Mouse (Mus musculus) hindbrain, embryonic 16.5 days (tissue): Measurements from ENCODE around the gene Sptlc2. TPM values are rescaled to one million over a fixed set of nuclear protein-coding genes. Genes with fewer than 3 reads are reported as not detected.

Experiments used
- ATAC-seq: fragments of 200-750 bp; cut with Nextera tagmentation; 2 replicates; pipeline ENCODE4 v1.8.0; 2017; ENCODE audit warnings: moderate TSS enrichment, moderate library complexity
- H3K27ac ChIP-seq: fragments of 300-500 bp; sonication (generic); 2 replicates; pipeline ENCODE4 v1.5.1; 2014; ENCODE audit warnings: low read depth, mild to moderate bottlenecking, control low read depth, low read length, moderate library complexity
- H3K27me3 ChIP-seq: fragments of 300-500 bp; sonication (generic); replicated peaks from 2 replicates; pipeline ENCODE4 v1.6.1; 2014; ENCODE audit warnings: low read length; ENCODE audit not compliant: control insufficient read depth, insufficient read depth
- H3K36me3 ChIP-seq: fragments of 300-500 bp; sonication (generic); 2 replicates; pipeline ENCODE4 v1.6.1; 2014; ENCODE audit warnings: mild to moderate bottlenecking, low read length, moderate library complexity, mixed read lengths; ENCODE audit not compliant: control insufficient read depth, insufficient read depth
- H3K4me1 ChIP-seq: fragments of 300-500 bp; sonication (generic); 2 replicates; pipeline ENCODE4 v1.6.1; 2014; ENCODE audit warnings: low read depth, low read length; ENCODE audit not compliant: control insufficient read depth, insufficient read depth
- H3K4me2 ChIP-seq: fragments of 300-500 bp; sonication (generic); 2 replicates; pipeline ENCODE4 v1.6.1; 2014; ENCODE audit warnings: mild to moderate bottlenecking, low read length, control low read depth, moderate library complexity
- H3K4me3 ChIP-seq: fragments of 300-500 bp; sonication (generic); 2 replicates; pipeline ENCODE4 v1.5.1; 2014; ENCODE audit warnings: mild to moderate bottlenecking, low read length, control low read depth, moderate library complexity
- H3K9ac ChIP-seq: fragments of 300-500 bp; sonication (generic); 2 replicates; pipeline ENCODE4 v1.6.1; 2014; ENCODE audit warnings: low read depth, mild to moderate bottlenecking, control low read depth, low read length, moderate library complexity
- H3K9me3 ChIP-seq: fragments of 300-500 bp; sonication (generic); 2 replicates; pipeline ENCODE4 v1.6.1; 2014; ENCODE audit warnings: mild to moderate bottlenecking, low read length, moderate library complexity; ENCODE audit not compliant: control insufficient read depth
- WGBS: fragments of 180-500 bp; shearing (Covaris S2); extraction: QIAGEN DNeasy Blood & Tissue Kit; methylation state at CpG from one replicate; pipeline ENCODE4 v1.1.7; 2014; 5-methylcytosine and 5-hydroxymethylcytosine counted together
- polyA plus RNA-seq: library from polyadenylated mRNA; unstranded; fragments of >200 nt; fragmentation: Nextera tagmentation; extraction: Ambion mirVana; gene quantifications from 2 replicates; pipeline ENCODE4 v1.2.1, GENCODE M21; 2015

Sptlc2 gene
- polyA plus RNA-seq, 1 experiment from 2014 or later = 68.5 TPM

DNA sequence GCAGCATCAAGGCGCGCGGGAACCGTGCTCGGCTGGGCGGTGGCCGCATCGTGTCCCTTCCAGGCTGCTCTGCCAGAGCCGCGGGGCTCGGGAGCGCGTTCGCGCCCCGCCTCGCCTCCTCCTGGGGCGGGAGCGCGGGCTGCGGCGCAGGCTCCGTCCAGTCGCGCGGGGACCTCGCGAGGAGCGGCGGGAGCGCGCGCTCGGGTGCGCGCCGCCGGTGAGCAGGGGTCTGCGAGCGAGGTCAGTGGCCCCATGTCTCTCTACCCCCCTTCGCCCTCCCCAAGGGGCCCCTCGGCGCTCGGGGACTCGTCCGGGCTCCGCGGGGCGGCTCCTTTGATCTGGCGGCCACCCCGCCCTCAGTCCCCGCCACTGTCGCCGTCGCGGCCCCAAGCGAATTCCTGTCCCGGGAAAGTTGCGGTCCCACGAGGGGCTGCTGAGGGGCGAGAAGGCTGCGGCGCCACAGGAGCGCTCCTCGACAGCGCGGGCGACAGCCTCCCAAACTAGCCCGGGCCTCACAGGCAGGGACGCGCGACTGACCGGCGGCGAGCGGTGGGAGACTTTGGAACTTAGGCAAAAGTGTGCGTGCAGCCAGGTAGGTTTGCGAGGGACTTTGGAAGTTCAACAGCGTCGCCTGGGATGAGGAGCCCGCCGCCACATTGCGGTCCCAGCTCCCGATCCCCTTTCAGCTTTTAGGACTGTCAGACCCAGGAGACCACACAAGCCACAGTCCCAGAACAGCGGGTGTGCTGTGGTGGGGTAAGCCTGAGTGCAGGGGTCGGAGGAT is 88.3 kb downstream of the Sptlc2 start, which contains the start of gene Ism2:
TSS of gene Ism2 (minus strand) at position 49 of the 784 bp plus-strand sequence.
- peaks cover 12% of the 10 kb centered on the region for H3K4me1 ChIP-seq
- H3K27me3 ChIP-seq = peaks cover 3% of the 10 kb centered on the region
- peak within 1 kb of the TSS; percentile 82 for H3K4me3 ChIP-seq
- H3K4me2 ChIP-seq = peak within 1 kb of the TSS; percentile 99
- no peaks in the 10 kb centered on the region for H3K36me3 ChIP-seq
- no peaks in the 10 kb centered on the region for H3K9me3 ChIP-seq
- peak; percentile 82 for ATAC-seq
- peak within 1 kb of the TSS; percentile 84 for H3K9ac ChIP-seq
- under 1% methylated on average over 59 of the region's 86 CpGs for WGBS
- no peak within 1 kb of the TSS for H3K27ac ChIP-seq

DNA sequence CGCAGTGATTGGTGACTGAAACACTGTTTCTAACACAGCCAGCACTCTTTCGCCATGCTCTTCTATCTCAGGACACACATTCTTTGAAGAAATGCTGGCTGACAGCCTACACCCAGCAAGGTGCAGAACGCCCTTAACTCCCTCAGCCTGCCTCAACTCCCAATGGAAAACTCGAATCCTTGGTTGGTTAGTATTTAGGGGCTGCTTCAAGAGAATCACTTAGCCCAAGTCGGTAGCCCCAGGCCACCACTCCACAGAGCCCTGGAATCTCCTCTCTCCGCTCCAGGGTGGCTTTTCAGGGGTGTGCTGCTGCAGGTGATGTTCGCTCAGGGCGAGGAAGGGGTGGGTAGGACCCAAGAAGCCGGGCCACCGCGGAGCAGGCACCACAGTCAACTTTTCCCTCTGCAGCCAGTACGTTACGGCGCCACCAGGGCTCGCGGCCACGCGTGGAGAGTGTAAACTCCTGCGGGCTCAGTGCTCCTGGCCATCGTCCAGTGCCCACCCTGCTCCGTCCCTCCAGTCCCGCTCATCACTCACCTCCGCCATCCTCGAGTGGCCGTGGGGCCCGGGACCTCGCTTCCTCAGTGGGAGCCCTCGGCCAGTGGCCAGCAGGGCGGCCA is 89.0 kb downstream of the Sptlc2 start:
- Histone ChIP-seq H3K4me2 (peak overlapping the region; percentile 99), H3K27me3 (peaks cover 3% of the 10 kb centered on the region), H3K4me1 (peaks cover 12% of the 10 kb centered on the region), H3K4me3 (peak overlapping the region; percentile 82), H3K27ac (no peak overlapping the region), H3K9ac (peak overlapping the region; percentile 84), H3K36me3 (no peaks in the 10 kb centered on the region), H3K9me3 (no peaks in the 10 kb centered on the region)
- 10% methylated on average over 29 of the region's 29 CpGs for WGBS
- ATAC-seq = peak; percentile 70

DNA sequence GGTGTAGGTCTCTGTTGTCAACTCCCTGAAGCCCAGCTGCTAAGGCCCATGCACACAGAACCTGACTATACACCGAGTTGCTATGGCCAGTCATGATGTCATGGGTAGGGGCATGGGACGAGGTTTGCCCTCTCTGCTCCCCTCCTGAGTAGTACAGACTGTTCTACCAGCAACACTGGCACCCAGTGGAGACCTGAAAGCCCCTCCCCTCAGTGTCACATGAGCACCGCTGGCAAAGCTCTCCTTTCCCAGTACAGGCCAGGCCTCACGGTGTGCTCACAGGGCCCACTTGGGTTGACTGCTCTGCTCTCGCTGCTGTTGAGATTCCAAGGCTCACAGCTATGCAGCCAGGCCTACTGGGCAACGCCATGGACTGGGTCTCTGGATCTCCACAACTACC is 94.2 kb downstream of the Sptlc2 start:
- no peak for ATAC-seq
- H3K4me1 ChIP-seq = no peaks in the 10 kb centered on the region; the same call in 1 of the 2 replicates
- H3K4me2 ChIP-seq = no peak overlapping the region
- no peak overlapping the region for H3K9ac ChIP-seq
- no peaks in the 10 kb centered on the region for H3K27me3 ChIP-seq
- H3K9me3 ChIP-seq = no peaks in the 10 kb centered on the region
- H3K27ac ChIP-seq = no peak overlapping the region
- no peaks in the 10 kb centered on the region for H3K36me3 ChIP-seq
- no peak overlapping the region for H3K4me3 ChIP-seq
- 68% methylated on average over 6 of the region's 6 CpGs for WGBS

DNA sequence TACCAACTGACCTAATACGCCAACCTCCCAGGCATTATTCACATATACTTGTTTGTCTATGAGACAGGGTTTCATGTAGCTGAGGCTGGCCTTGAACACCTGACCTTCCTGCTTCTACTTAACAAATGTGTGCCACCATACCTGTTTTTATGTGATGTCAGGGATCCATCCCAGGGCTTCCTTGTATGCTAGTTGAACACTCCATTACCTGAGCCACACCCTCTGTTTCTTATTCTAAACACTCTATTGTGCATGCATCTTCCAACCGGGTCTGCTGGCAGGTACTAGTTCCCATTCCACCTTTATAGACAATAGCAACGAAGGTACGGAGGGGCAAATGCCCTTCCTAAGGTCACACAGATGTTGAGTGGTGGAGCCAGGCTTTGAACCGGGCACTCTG is 99.1 kb downstream of the Sptlc2 start:
- Histone ChIP-seq H3K4me2 (no peak overlapping the region), H3K9me3 (no peaks in the 10 kb centered on the region), H3K9ac (no peak overlapping the region), H3K36me3 (no peaks in the 10 kb centered on the region), H3K4me3 (no peak overlapping the region), H3K27ac (no peak overlapping the region), H3K27me3 (no peaks in the 10 kb centered on the region), H3K4me1 (no peaks in the 10 kb centered on the region)
- 91% methylated on average over 5 of the region's 5 CpGs for WGBS
- ATAC-seq = no peak

DNA sequence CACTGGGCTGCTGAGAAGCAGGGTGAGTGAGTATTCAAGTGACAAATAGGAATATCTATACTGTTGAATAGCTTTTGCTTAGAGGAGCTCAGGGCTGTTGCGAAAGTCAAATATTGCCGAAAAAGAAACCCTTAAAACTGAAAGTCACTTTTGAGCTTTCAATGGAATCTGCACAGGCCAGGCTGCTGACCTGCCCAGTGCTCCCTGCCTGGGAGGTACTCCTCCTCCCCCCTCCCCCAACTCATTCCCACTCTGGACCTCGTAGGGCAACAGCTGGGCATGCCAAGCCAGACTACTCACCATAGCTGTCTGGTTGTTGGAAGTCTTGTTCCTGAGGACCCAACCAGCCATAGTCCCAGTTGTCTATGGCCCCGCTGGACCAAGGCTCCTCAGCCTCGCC is 103.4 kb downstream of the Sptlc2 start:
- no peak overlapping the region for H3K9ac ChIP-seq
- H3K9me3 ChIP-seq = no peaks in the 10 kb centered on the region
- no peak overlapping the region for H3K27ac ChIP-seq
- no peak overlapping the region for H3K4me3 ChIP-seq
- no peak for ATAC-seq
- no peaks in the 10 kb centered on the region for H3K4me1 ChIP-seq
- H3K4me2 ChIP-seq = no peak overlapping the region
- WGBS = 92% methylated on average over 5 of the region's 5 CpGs
- H3K36me3 ChIP-seq = no peaks in the 10 kb centered on the region
- no peaks in the 10 kb centered on the region for H3K27me3 ChIP-seq

DNA sequence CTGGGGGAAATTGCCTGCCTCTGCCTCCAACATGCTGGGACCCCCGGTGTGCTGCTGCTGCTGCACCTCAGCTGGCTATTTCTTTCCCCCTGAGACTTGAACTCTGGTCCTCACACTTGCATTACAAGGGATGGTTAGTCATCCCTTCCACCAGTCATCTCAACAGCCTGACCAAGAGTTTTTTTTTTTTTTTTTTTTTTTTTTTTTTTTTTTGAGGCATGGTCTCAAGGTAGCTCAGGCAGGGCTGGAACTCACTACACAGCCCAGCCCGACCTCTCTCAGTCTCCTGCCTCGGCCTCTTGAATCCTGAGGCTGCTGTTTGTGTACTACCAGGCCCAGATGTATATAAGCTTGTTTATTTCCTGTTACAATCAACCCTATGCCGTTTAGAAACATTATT is 103.9 kb downstream of the Sptlc2 start:
- no peak for ATAC-seq
- no peak overlapping the region for H3K4me3 ChIP-seq
- no peaks in the 10 kb centered on the region for H3K4me1 ChIP-seq
- no peak overlapping the region for H3K27ac ChIP-seq
- H3K9ac ChIP-seq = no peak overlapping the region
- no peaks in the 10 kb centered on the region for H3K36me3 ChIP-seq
- WGBS = 85% methylated on average over 4 of the region's 4 CpGs
- no peaks in the 10 kb centered on the region for H3K9me3 ChIP-seq
- no peak overlapping the region for H3K4me2 ChIP-seq
- no peaks in the 10 kb centered on the region for H3K27me3 ChIP-seq

DNA sequence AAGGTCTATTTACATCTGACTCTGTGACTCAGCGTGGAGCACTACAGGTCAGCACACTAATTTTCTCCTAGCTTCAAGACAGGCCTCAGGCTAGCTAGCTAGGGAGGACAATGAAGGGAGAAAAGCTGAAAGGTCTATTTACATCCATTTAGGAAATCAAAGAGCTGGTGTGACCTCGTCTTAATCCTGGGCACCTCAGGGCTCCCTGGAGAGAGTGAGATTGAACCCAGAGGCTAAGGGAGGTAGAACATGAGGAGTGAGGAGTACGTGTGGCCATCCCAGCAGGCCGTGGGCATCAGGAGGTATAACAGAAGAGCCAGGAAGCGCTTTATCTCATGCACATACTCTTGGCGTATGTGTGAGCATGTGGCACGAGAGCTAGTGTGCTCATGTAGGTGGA is 104.4 kb downstream of the Sptlc2 start:
- no peaks in the 10 kb centered on the region for H3K36me3 ChIP-seq
- H3K4me2 ChIP-seq = no peak overlapping the region
- H3K4me1 ChIP-seq = no peaks in the 10 kb centered on the region
- WGBS = 67% methylated on average over 7 of the region's 7 CpGs
- no peaks in the 10 kb centered on the region for H3K9me3 ChIP-seq
- H3K9ac ChIP-seq = no peak overlapping the region
- no peak for ATAC-seq
- no peaks in the 10 kb centered on the region for H3K27me3 ChIP-seq
- H3K4me3 ChIP-seq = no peak overlapping the region
- H3K27ac ChIP-seq = no peak overlapping the region

DNA sequence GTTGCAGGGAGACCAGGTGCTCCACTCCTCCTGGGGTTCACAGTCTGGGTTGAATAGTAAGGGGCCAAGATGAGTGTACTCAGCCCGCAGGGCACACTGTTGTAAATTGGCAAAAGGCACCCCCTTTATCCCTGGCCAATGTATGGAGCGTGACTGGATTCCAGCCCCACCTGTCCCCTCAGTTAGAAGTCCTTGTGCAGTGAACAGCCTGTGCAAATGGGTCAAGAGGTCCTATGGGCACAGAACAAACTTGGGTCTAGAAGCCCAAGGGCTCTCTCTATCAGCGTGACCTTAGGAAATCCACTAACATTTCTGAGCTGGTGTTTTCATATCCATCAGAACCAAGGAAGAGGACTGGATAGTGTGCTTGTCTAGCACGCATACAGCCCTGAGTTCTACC is 105.4 kb downstream of the Sptlc2 start:
- H3K27me3 ChIP-seq = no peaks in the 10 kb centered on the region
- H3K4me1 ChIP-seq = no peaks in the 10 kb centered on the region
- no peak overlapping the region for H3K27ac ChIP-seq
- no peak overlapping the region for H3K9ac ChIP-seq
- 96% methylated on average over 4 of the region's 4 CpGs for WGBS
- no peaks in the 10 kb centered on the region for H3K36me3 ChIP-seq
- no peak for ATAC-seq
- no peak overlapping the region for H3K4me2 ChIP-seq
- no peaks in the 10 kb centered on the region for H3K9me3 ChIP-seq
- H3K4me3 ChIP-seq = no peak overlapping the region

DNA sequence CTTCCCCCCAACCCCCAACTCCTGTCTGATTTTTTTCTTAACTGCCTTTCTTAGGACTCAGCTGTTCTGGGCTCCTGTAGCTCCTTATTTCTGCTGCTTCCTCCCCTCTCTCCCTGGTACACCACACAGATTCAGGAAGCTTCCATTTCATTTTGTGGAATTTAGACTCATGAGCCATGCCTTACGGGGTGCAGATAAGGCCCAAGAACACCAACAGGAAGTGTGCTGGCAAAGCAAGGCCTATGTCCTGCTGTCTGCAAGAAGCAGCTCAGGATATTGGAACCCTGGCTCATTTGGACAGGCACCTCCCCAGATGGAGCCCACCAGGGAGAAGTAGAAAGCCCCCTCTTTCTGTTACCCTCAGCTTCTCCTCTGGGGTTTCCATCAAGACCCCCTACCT is 106.4 kb downstream of the Sptlc2 start:
- H3K9ac ChIP-seq = no peak overlapping the region
- no peaks in the 10 kb centered on the region for H3K9me3 ChIP-seq
- no peaks in the 10 kb centered on the region for H3K36me3 ChIP-seq
- no peak overlapping the region for H3K4me2 ChIP-seq
- no peak overlapping the region for H3K27ac ChIP-seq
- no peak overlapping the region for H3K4me3 ChIP-seq
- 100% methylated on average over 1 of the region's 1 CpGs for WGBS
- no peak for ATAC-seq
- no peaks in the 10 kb centered on the region for H3K4me1 ChIP-seq
- no peaks in the 10 kb centered on the region for H3K27me3 ChIP-seq
